Mouse (Mus musculus) erythroblast, embryonic 14.5 days (primary cell): ENCODE data around the gene Srp54c.
"Not testable (repeated sequence)": the region's sequence is repeated elsewhere in the genome, so short reads cannot be mapped to it uniquely, and the experiment has no call there.

Experiments
- GATA1 ChIP-seq: IDR thresholded peaks from 2 replicates; pipeline ENCODE4 v1.6.1; 2012; ENCODE audit warnings: low read length, inconsistent platforms, mixed read lengths
- TAL1 ChIP-seq: IDR thresholded peaks from 3 replicates; pipeline ENCODE4 v1.6.1; 2012; ENCODE audit warnings: low read length, inconsistent platforms, mixed read lengths

DNA sequence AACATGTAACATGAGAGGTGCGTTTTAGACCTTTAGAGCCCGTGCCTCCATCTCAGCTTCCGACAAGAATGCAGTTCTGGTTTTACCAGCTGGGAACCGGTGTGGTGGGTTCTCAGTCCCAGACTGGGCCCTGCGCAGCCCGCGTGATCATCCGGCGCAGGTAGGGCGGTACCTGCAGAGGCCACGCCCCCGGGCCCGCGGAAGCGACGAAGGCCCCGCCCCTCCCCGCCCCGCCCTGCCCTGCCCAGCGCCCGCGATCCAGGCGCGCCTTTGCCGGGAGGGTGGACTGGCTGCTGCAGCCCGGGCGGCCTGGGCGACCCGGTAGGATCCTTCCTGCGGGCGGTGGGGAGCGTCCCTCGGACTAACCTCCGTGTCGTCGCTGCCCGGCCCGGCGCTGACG, 30.7 kb upstream of the Srp54c start, which contains the start of gene 1700047I17Rik2:
- TF ChIP-seq GATA1, TAL1: not testable (repeated sequence)
